Mouse (Mus musculus) adrenal gland, adult 10 weeks (tissue): ENCODE results near the gene Gm21028. TPM values are rescaled to one million over a fixed set of nuclear protein-coding genes. Genes with fewer than 3 reads are reported as not detected.

Experiments
- polyA plus RNA-seq: library from polyadenylated mRNA; stranded (reverse); fragments of 350-450 nt; fragmentation: Illumina TruSeq; extraction: RNeasy Lipid Tissue Mini Kit (QIAGEN cat#74804); gene quantifications from one replicate; pipeline ENCODE4 v1.2.3, GENCODE M21; 2014; ENCODE audit warnings: low read depth, low replicate concordance

Gene Gm21028
- not detected for polyA plus RNA-seq

DNA sequence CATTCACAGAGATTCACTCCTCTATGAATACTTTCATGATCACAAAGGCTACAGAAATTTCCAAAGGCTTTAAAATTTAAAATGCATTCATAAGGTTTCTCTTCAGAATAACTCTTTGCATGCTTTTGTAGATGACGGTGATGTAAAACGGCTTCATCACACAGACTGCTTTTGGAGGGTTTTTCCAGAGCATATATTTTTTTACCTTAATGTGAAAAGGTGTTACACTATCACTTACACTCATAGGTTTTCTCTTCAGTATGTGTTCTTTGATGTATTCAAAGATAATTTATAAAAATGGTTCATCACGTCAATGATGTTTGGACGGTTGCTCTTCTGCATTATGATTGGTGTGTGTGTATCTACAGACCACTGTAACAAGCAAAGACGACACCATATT is at the start of gene Gm21028:
Gm21028 (minus strand) TSS at position 101 of the 400 bp plus-strand sequence.

DNA sequence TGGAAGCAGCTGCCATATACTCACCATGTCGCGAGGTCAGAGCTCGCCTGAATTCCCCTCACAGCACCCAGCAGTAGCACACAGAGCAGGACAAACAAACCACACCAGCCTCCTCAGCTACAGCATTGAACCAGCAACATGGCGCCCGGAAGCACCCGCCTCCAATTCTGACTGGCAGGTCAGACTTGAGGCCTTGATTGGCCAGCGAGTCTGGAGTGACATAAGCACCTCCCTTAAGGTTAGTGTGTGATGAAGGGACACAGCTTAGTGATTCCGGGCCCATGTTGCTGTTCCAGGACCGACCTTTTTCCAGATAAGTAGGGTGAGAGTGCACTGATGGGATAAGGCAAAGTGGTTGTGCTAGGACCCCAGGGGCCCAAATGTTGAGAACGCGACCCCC is 14.0 kb upstream of the Gm21028 start, which contains the start of gene Zfp977:
Zfp977 (minus strand) TSS at position 135 of the 400 bp plus-strand sequence.

Other genes starting within 250 kb of the Gm21028 start
- not detected for gene 4933421I07Rik, start 130.5 kb downstream of the Gm21028 start, polyA plus RNA-seq
- 31.4 TPM for gene Zfp141, start 72.8 kb downstream of the Gm21028 start, polyA plus RNA-seq
- gene Zfp977, start 14.0 kb upstream of the Gm21028 start, polyA plus RNA-seq: 4.1 TPM
- gene Zfp976, start 64.0 kb upstream of the Gm21028 start, polyA plus RNA-seq: 17.9 TPM
- 23.0 TPM for gene Zfp975, start 114.2 kb upstream of the Gm21028 start, polyA plus RNA-seq
- not detected for gene Gm17067, start 148.4 kb upstream of the Gm21028 start, polyA plus RNA-seq
- gene Vmn2r62, start 214.9 kb upstream of the Gm21028 start, polyA plus RNA-seq: not detected